Mouse (Mus musculus) brain, embryonic 18.5 days (tissue): Measurements from ENCODE around the gene Ltv1.

Experiments used
- DNase-seq: peaks from one replicate; pipeline ENCODE4 v3.0.0-alpha.2; 2012; ENCODE audit warnings: low read depth, low spot score

The Ltv1 gene

GRCm38 (mm10) chr10:13192731-13193351 is at the start of gene Ltv1:
TSS of gene Ltv1 (minus strand) at chr10:13193168.
- DNase-seq, result peak; percentile 81

- DNase-seq, result no peak
Observed at GRCm38 (mm10) chr10:13240431-13240830, 47.5 kb upstream of the Ltv1 start.

GRCm38 (mm10) chr10:13238188-13238587 is 45.2 kb upstream of the Ltv1 start:
- no peak for DNase-seq

- DNase-seq, result no peak
Observed at GRCm38 (mm10) chr10:13236866-13237265, 43.9 kb upstream of the Ltv1 start.

GRCm38 (mm10) chr10:13234503-13234902 is 41.5 kb upstream of the Ltv1 start:
- DNase-seq, result no peak

- no peak for DNase-seq
Observed at GRCm38 (mm10) chr10:13233941-13234340, 41.0 kb upstream of the Ltv1 start.

GRCm38 (mm10) chr10:13233143-13233622 is 40.2 kb upstream of the Ltv1 start:
- DNase-seq, result no peak

- DNase-seq, result no peak
Observed at GRCm38 (mm10) chr10:13232443-13233142, 39.6 kb upstream of the Ltv1 start.

GRCm38 (mm10) chr10:13230716-13231115 is 37.7 kb upstream of the Ltv1 start:
- DNase-seq, result no peak

GRCm38 (mm10) chr10:13225377-13226063 is 32.6 kb upstream of the Ltv1 start:
- DNase-seq, result no peak

GRCm38 (mm10) chr10:13222135-13222534 is 29.2 kb upstream of the Ltv1 start:
- DNase-seq, result no peak

GRCm38 (mm10) chr10:13220061-13220460 is 27.1 kb upstream of the Ltv1 start:
- no peak for DNase-seq

GRCm38 (mm10) chr10:13213956-13214355 is 21.0 kb upstream of the Ltv1 start:
- DNase-seq, result no peak

- no peak for DNase-seq
Observed at GRCm38 (mm10) chr10:13212829-13213228, 19.9 kb upstream of the Ltv1 start.

- no peak for DNase-seq
Observed at GRCm38 (mm10) chr10:13212326-13212725, 19.4 kb upstream of the Ltv1 start.

- DNase-seq, result no peak
Observed at GRCm38 (mm10) chr10:13209930-13210637, 17.1 kb upstream of the Ltv1 start.

- DNase-seq, result no peak
Observed at GRCm38 (mm10) chr10:13209506-13209905, 16.5 kb upstream of the Ltv1 start.

- no peak for DNase-seq
Observed at GRCm38 (mm10) chr10:13209061-13209460, 16.1 kb upstream of the Ltv1 start.

GRCm38 (mm10) chr10:13201741-13202293 is 8.8 kb upstream of the Ltv1 start:
- DNase-seq, result no peak

- DNase-seq, result no peak
Observed at GRCm38 (mm10) chr10:13200862-13201261, 7.9 kb upstream of the Ltv1 start.

GRCm38 (mm10) chr10:13199234-13199633 is 6.3 kb upstream of the Ltv1 start:
- DNase-seq, result no peak
